Mouse (Mus musculus): ENCODE measurements around the gene Elp4.

The Elp4 gene

GRCm38 (mm10) chr2:105667626-105667950 is 236.8 kb downstream of the Elp4 start:
- WGBS = 20% methylated on average over 11 of the region's 11 CpGs

GRCm38 (mm10) chr2:105666763-105667625 is 237.4 kb downstream of the Elp4 start:
- WGBS = 38% methylated on average over 41 of the region's 41 CpGs

- WGBS = 67% methylated on average over 6 of the region's 6 CpGs
Observed at GRCm38 (mm10) chr2:105666331-105666730, 238.0 kb downstream of the Elp4 start.

GRCm38 (mm10) chr2:105665491-105666250 is 238.7 kb downstream of the Elp4 start:
- 68% methylated on average over 5 of the region's 5 CpGs for WGBS

GRCm38 (mm10) chr2:105664996-105665395 is 239.4 kb downstream of the Elp4 start:
- WGBS = 48% methylated on average over 5 of the region's 5 CpGs

- WGBS = 52% methylated on average over 10 of the region's 10 CpGs
Observed at GRCm38 (mm10) chr2:105663101-105663511, 241.3 kb downstream of the Elp4 start.

- 33% methylated on average over 7 of the region's 7 CpGs for WGBS
Observed at GRCm38 (mm10) chr2:105662606-105663005, 241.8 kb downstream of the Elp4 start.

- WGBS = 26% methylated on average over 16 of the region's 16 CpGs
Observed at GRCm38 (mm10) chr2:105662121-105662520, 242.2 kb downstream of the Elp4 start.

GRCm38 (mm10) chr2:105661623-105662066 is 242.7 kb downstream of the Elp4 start:
- WGBS = 4% methylated on average over 18 of the region's 18 CpGs

GRCm38 (mm10) chr2:105660874-105661622 is 243.3 kb downstream of the Elp4 start:
- 6% methylated on average over 26 of the region's 26 CpGs for WGBS

GRCm38 (mm10) chr2:105659926-105660873 is 244.2 kb downstream of the Elp4 start:
- WGBS = 11% methylated on average over 41 of the region's 41 CpGs

- WGBS = 60% methylated on average over 9 of the region's 9 CpGs
Observed at GRCm38 (mm10) chr2:105659350-105659749, 245.0 kb downstream of the Elp4 start.

- 94% methylated on average over 8 of the region's 8 CpGs for WGBS
Observed at GRCm38 (mm10) chr2:105656456-105656855, 247.9 kb downstream of the Elp4 start.

Measured in cerebral cortex, adult 2 months (tissue).